Mouse (Mus musculus) E14TG2a.4 (cell line): ENCODE results near the gene Rin1.

ENCODE experiments used
- H3K27me3 ChIP-seq: 2 replicates; pipeline ENCODE4 v1.6.1; 2014; ENCODE audit warnings: low read length, control low read depth; ENCODE audit not compliant: insufficient read depth
- H3K36me3 ChIP-seq: 2 replicates; pipeline ENCODE4 v1.6.1; 2014; ENCODE audit warnings: low read length, control low read depth; ENCODE audit not compliant: insufficient read depth
- H3K4me1 ChIP-seq: replicated peaks from 2 replicates; pipeline ENCODE4 v1.6.1; 2014; ENCODE audit warnings: low read depth, low read length, control low read depth
- H3K4me3 ChIP-seq: replicated peaks from 2 replicates; pipeline ENCODE4 v1.5.1; 2014; ENCODE audit warnings: mild to moderate bottlenecking, low read length
- H3K9me3 ChIP-seq: 2 replicates; pipeline ENCODE4 v1.6.1; 2014; ENCODE audit warnings: low read length, control low read depth
- CTCF ChIP-seq: conservative IDR thresholded peaks from 2 replicates; pipeline ENCODE4 v1.5.1; 2014; ENCODE audit warnings: low read length
- NANOG ChIP-seq: IDR thresholded peaks from 2 replicates; pipeline ENCODE4 v1.6.1; 2014; ENCODE audit warnings: borderline replicate concordance, low read length, mixed read lengths
- POU5F1 ChIP-seq: IDR thresholded peaks from 2 replicates; pipeline ENCODE4 v1.6.1; 2014; ENCODE audit warnings: low read length, borderline replicate concordance

Rin1 gene

DNA sequence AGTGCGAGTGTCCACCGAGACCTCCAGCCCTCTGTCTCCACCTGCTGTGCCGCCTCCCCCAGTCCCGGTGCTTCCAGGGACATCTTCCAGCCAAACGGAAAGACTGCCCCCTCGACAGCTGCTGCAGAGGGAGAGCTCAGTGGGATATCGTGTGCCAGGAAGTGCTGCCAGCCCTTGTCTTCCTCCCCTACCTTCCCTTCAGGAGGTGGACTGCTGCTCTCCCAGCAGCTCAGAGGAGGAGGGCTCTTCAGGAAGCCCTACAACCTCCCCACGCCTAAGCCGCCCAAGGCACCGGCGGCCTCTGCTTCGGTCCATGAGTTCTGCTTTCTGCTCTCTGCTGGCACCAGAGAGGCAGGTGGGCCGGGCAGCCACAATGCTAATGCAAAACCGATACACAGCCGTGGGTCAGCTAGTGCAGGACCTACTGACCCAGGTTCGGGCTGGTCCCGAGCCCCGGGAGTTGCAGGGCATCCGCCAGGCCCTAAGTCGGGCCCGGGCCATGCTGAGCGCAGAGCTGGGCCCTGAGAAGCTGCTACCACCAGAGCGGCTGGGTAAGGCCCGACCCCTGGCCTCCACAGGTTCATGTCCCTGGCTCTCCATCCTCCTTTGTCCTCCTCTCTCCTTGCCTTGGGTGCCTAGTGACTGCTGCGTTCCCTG lies 2.0 kb downstream of the Rin1 start:
- Histone ChIP-seq H3K36me3 (peaks cover 50% of the 10 kb centered on the region), H3K9me3 (no peaks in the 10 kb centered on the region), H3K4me1 (peaks cover 80% of the 10 kb centered on the region), H3K27me3 (peaks cover 35% of the 10 kb centered on the region), H3K4me3 (peak overlapping the region; percentile 77)
- no peak for TF ChIP-seq NANOG

GRCm38 (mm10) chr19:5052853-5053252 lies 2.6 kb downstream of the Rin1 start:
- TF ChIP-seq CTCF (no peak), NANOG (no peak), POU5F1 (no peak)
- H3K4me1 ChIP-seq, result peaks cover 84% of the 10 kb centered on the region

GRCm38 (mm10) chr19:5053909-5054308 lies 3.6 kb downstream of the Rin1 start:
- H3K9me3 ChIP-seq, result no peaks in the 10 kb centered on the region
- 0 out of 2 replicates have a peak overlapping the region, but pooled peaks have one; percentile 77 for H3K4me3 ChIP-seq
- no peak for TF ChIP-seq NANOG
- TF ChIP-seq CTCF, result peak; percentile 98
- no peak for TF ChIP-seq POU5F1
- peaks cover 34% of the 10 kb centered on the region for H3K36me3 ChIP-seq
- peaks cover 84% of the 10 kb centered on the region for H3K4me1 ChIP-seq
- peaks cover 35% of the 10 kb centered on the region for H3K27me3 ChIP-seq

More at GRCm38 (mm10) chr19:5052853-5053252, 2.6 kb downstream of the Rin1 start:
- H3K9me3 ChIP-seq, result no peaks in the 10 kb centered on the region
- H3K36me3 ChIP-seq, result peaks cover 45% of the 10 kb centered on the region
- peaks cover 35% of the 10 kb centered on the region for H3K27me3 ChIP-seq
- H3K4me3 ChIP-seq, result peak overlapping the region; percentile 77

DNA sequence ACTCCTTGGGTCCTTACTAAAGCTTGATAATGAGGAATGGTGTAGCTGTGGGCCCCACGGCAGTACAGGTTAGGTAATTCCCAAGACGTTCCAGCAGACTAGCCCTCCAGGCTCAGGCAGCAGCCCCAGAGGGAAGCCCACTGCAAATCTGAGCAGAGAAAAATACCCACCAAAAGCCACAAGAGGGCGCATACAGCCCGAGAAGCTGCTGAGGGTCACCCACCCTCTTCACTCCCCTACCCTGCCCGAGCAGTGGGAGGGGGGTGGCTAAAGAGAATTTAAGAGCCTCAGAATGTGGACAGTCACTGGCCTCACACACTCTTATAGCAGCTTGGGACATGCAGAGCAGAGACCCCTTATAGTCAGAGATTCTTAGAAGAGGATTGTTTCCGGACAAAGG lies 6.0 kb downstream of the Rin1 start:
- no peaks in the 10 kb centered on the region for H3K9me3 ChIP-seq
- peaks cover 24% of the 10 kb centered on the region for H3K36me3 ChIP-seq
- H3K4me3 ChIP-seq, result no peak overlapping the region
- peak; percentile 81 for TF ChIP-seq CTCF
- no peak for TF ChIP-seq NANOG
- peaks cover 86% of the 10 kb centered on the region for H3K4me1 ChIP-seq
- peaks cover 29% of the 10 kb centered on the region for H3K27me3 ChIP-seq

- TF ChIP-seq NANOG, result no peak
- TF ChIP-seq CTCF, result no peak
- TF ChIP-seq POU5F1, result no peak
- Histone ChIP-seq H3K36me3 (peaks cover 23% of the 10 kb centered on the region), H3K4me3 (peak overlapping the region; percentile 61), H3K27me3 (peaks cover 10% of the 10 kb centered on the region), H3K9me3 (no peaks in the 10 kb centered on the region), H3K4me1 (peaks cover 86% of the 10 kb centered on the region)
These were observed 7.8 kb downstream of the Rin1 start for GRCm38 (mm10) chr19:5057876-5058775.

GRCm38 (mm10) chr19:5058801-5059771 lies 8.8 kb downstream of the Rin1 start:
- Histone ChIP-seq H3K9me3 (no peaks in the 10 kb centered on the region), H3K27me3 (peaks cover 6% of the 10 kb centered on the region; the same call in 1 of the 2 replicates), H3K36me3 (peaks cover 17% of the 10 kb centered on the region), H3K4me1 (peaks cover 79% of the 10 kb centered on the region), H3K4me3 (peak overlapping the region; percentile 61)
- TF ChIP-seq NANOG, result no peak
- no peak for TF ChIP-seq POU5F1
- TF ChIP-seq CTCF, result no peak

DNA sequence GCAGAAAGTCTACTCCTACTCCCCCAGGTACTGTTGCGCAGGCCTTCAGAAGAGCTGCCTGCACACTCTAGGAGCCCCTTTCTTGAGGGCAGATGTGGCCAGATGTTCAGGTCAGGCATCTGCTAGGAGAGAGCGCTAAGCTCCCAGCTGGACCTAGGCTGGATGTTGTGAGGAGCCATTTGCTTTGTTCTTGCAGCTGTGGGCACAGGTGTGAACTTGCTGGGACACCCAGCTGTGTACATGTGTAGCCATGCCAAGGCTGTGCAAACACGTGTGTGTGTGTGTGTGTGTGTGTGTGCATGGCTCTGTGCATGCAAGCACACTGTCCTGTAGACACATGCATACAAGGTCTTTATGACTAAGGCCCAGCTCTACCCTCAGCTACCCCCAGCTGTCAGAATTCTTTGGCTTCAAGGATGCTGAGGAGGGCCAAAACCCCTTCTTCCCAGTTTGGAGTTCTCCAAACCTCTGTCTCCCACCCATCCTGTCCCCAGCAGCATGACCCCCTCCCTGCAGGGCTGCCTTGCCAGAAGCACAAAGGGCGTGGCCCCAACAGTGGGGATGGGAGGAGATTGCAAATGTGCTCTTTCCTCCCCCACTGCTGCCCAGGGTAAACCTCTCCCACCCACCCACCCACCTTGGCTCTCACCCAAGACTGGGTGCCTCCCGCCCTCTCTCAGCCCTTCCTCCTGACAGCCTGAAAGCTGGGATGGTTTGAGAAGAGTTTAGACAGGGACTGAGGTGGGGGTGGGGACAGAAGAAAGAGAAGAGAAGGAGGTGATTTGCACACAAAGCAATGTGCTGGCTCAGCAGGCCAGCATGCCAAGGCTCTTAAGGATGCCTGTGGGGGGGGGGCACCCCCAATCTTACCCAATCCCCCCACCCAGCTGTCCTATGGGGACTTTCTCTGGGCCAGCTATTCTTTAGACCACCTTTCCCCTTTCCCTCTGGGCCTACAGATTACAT lies 10.4 kb downstream of the Rin1 start:
- H3K36me3 ChIP-seq, result peaks cover 1% of the 10 kb centered on the region; the same call in 1 of the 2 replicates
- 0 out of 2 replicates have a peak, but pooled peaks cover 6% of the 10 kb centered on the region for H3K27me3 ChIP-seq
- peak overlapping the region; percentile 17; the same call in 1 of the 2 replicates for H3K4me3 ChIP-seq
- no peaks in the 10 kb centered on the region for H3K9me3 ChIP-seq
- TF ChIP-seq NANOG (no peak), POU5F1 (no peak), CTCF (no peak)
- peaks cover 91% of the 10 kb centered on the region for H3K4me1 ChIP-seq
